ENCODE assay signal across 16 mouse cellular contexts in genomic region chr16:63311676-63312075, GRCm38 (mm10).
"Had no signal": no experiment of that assay in that cellular context is flagged by ENCODE, and none has a peak within 500 bp of the region (broad histone marks: within the 10 kb centered on the region; RNA-seq: fewer than 3 reads in every experiment).

No protein-coding gene starts in this region.

- H3K27ac ChIP-seq: neural tube, embryonic 13.5 days; neural tube, embryonic 15.5 days; stomach, embryonic 15.5 days; stomach, postnatal 0 days had no signal

- H3K9me3 ChIP-seq: neural tube, embryonic 13.5 days; neural tube, embryonic 15.5 days; stomach, embryonic 15.5 days had no signal

- H3K36me3 ChIP-seq: neural tube, embryonic 13.5 days; neural tube, embryonic 15.5 days; stomach, embryonic 15.5 days had no signal

- H3K4me1 ChIP-seq: neural tube, embryonic 13.5 days; neural tube, embryonic 15.5 days; stomach, embryonic 15.5 days had no signal

- DNase-seq: retina, postnatal 1 day; right cerebral cortex, adult 18-20 months; right cerebral cortex, postnatal 14 days; right cerebral cortex, postnatal 25 days; right cerebral cortex, postnatal 4 days; spleen, adult 18-20 months; thymus, adult 18-20 months; thymus, adult 2 months; thymus, postnatal 14 days; thymus, postnatal 25 days; thymus, postnatal 36 days; thymus, postnatal 4 days had no signal

- H3K4me2 ChIP-seq: neural tube, embryonic 13.5 days; neural tube, embryonic 15.5 days; stomach, embryonic 15.5 days had no signal

- H3K9ac ChIP-seq: neural tube, embryonic 13.5 days; neural tube, embryonic 15.5 days; stomach, embryonic 15.5 days had no signal

- H3K27me3 ChIP-seq: neural tube, embryonic 13.5 days; neural tube, embryonic 15.5 days; stomach, embryonic 15.5 days had no signal

- H3K4me3 ChIP-seq: neural tube, embryonic 13.5 days; neural tube, embryonic 15.5 days; stomach, embryonic 15.5 days had no signal
